Mouse (Mus musculus) heart, postnatal 0 days (tissue): ENCODE measurements around the gene Sash1. TPM values are rescaled to one million over a fixed set of nuclear protein-coding genes. Genes with fewer than 3 reads are reported as not detected.

Source experiments
- ATAC-seq: fragments of 200-750 bp; cut with Nextera tagmentation; 2 replicates; pipeline ENCODE4 v1.8.0; 2017; ENCODE audit warnings: low read depth, moderate number of reproducible peaks, moderate library complexity; ENCODE audit not compliant: insufficient read depth
- DNase-seq: peaks from one replicate; pipeline ENCODE4 v3.0.0-alpha.2; 2016; ENCODE audit warnings: low spot score
- H3K27ac ChIP-seq: fragments of 300-500 bp; sonication (generic); 2 replicates; pipeline ENCODE4 v1.5.1; 2014; ENCODE audit warnings: low read depth, mild to moderate bottlenecking
- H3K27me3 ChIP-seq: fragments of 300-500 bp; sonication (generic); 2 replicates; pipeline ENCODE4 v1.6.1; 2014; ENCODE audit warnings: low read length, mixed read lengths; ENCODE audit not compliant: control insufficient read depth, insufficient read depth
- H3K36me3 ChIP-seq: fragments of 300-500 bp; sonication (generic); replicated peaks from 2 replicates; pipeline ENCODE4 v1.6.1; 2014; ENCODE audit warnings: low read length, mixed read lengths; ENCODE audit not compliant: control insufficient read depth, insufficient read depth
- H3K4me1 ChIP-seq: fragments of 300-500 bp; sonication (generic); 2 replicates; pipeline ENCODE4 v1.6.1; 2014; ENCODE audit warnings: antibody characterized with exemption; ENCODE audit not compliant: control insufficient read depth, insufficient read depth
- H3K4me2 ChIP-seq: fragments of 300-500 bp; sonication (generic); 2 replicates; pipeline ENCODE4 v1.6.1; 2014; ENCODE audit warnings: low read depth, mild to moderate bottlenecking, low read length, moderate library complexity
- H3K4me3 ChIP-seq: fragments of 300-500 bp; sonication (generic); 2 replicates; pipeline ENCODE4 v1.5.1; 2014; ENCODE audit warnings: low read depth, low read length
- H3K9ac ChIP-seq: fragments of 300-500 bp; sonication (generic); replicated peaks from 2 replicates; pipeline ENCODE4 v1.6.1; 2014; ENCODE audit warnings: low read depth, low read length, mixed read lengths
- H3K9me3 ChIP-seq: fragments of 300-500 bp; sonication (generic); replicated peaks from 2 replicates; pipeline ENCODE4 v1.6.1; 2016; ENCODE audit warnings: low read length; ENCODE audit not compliant: control insufficient read depth
- CTCF ChIP-seq: IDR thresholded peaks from 2 replicates; pipeline ENCODE4 v1.5.1; 2016; ENCODE audit warnings: antibody characterized with exemption, control low read depth, low read depth
- EP300 ChIP-seq: IDR thresholded peaks from 2 replicates; pipeline ENCODE4 v1.6.1; 2016; ENCODE audit warnings: antibody characterized with exemption, low read depth
- WGBS: fragments of 180-500 bp; shearing (Covaris S2); extraction: QIAGEN DNeasy Blood & Tissue Kit; methylation state at CpG from one replicate; pipeline ENCODE4 v1.1.7; 2014; 5-methylcytosine and 5-hydroxymethylcytosine counted together
- polyA plus RNA-seq: library from polyadenylated mRNA; unstranded; fragments of >200 nt; fragmentation: Nextera tagmentation; extraction: Ambion mirVana; gene quantifications from 2 replicates; pipeline ENCODE4 v1.2.1, GENCODE M21; 2015
- total RNA-seq: library from RNA; depleted of rRNA; stranded (reverse); fragments of >200 nt; gene quantifications from 2 replicates; pipeline ENCODE4 v1.2.3, GENCODE M21; 2014; ENCODE audit warnings: low replicate concordance

The Sash1 gene
- total and polyA plus RNA-seq, 2 experiments from 2014 or later, result 3.9 to 18.3 TPM

- Histone ChIP-seq H3K9me3 (no peaks in the 10 kb centered on the region), H3K27ac (no peak overlapping the region), H3K4me3 (no peak overlapping the region), H3K27me3 (no peaks in the 10 kb centered on the region), H3K36me3 (no peaks in the 10 kb centered on the region), H3K4me1 (peaks cover 27% of the 10 kb centered on the region), H3K9ac (no peak overlapping the region), H3K4me2 (no peak overlapping the region)
- TF ChIP-seq CTCF (no peak), EP300 (no peak)
- WGBS, result 78% methylated on average over 4 of the region's 4 CpGs
- DNase-seq (no peak), ATAC-seq (no peak)
Observed at GRCm38 (mm10) chr10:8811261-8812039, 74.4 kb downstream of the Sash1 start.

- Histone ChIP-seq H3K27ac (no peak overlapping the region), H3K9me3 (no peaks in the 10 kb centered on the region), H3K4me1 (peaks cover 35% of the 10 kb centered on the region), H3K27me3 (no peaks in the 10 kb centered on the region), H3K9ac (no peak overlapping the region), H3K36me3 (no peaks in the 10 kb centered on the region), H3K4me2 (no peak overlapping the region), H3K4me3 (no peak overlapping the region)
- TF ChIP-seq EP300 (no peak), CTCF (no peak)
- ATAC-seq (no peak), DNase-seq (no peak)
- WGBS, result 61% methylated on average over 7 of the region's 7 CpGs
Observed at GRCm38 (mm10) chr10:8810496-8810895, 75.4 kb downstream of the Sash1 start.

- H3K9ac ChIP-seq, result no peak overlapping the region
- WGBS, result 66% methylated on average over 10 of the region's 10 CpGs
- no peak for ATAC-seq
- H3K27ac ChIP-seq, result no peak overlapping the region
- H3K36me3 ChIP-seq, result no peaks in the 10 kb centered on the region
- no peaks in the 10 kb centered on the region for H3K9me3 ChIP-seq
- H3K4me1 ChIP-seq, result peaks cover 55% of the 10 kb centered on the region
- TF ChIP-seq EP300, result no peak
- no peak for TF ChIP-seq CTCF
- DNase-seq, result no peak
- H3K4me2 ChIP-seq, result no peak overlapping the region
- H3K27me3 ChIP-seq, result no peaks in the 10 kb centered on the region
- no peak overlapping the region for H3K4me3 ChIP-seq
Observed at GRCm38 (mm10) chr10:8808383-8808782, 77.5 kb downstream of the Sash1 start.

- no peaks in the 10 kb centered on the region for H3K9me3 ChIP-seq
- H3K4me3 ChIP-seq, result no peak overlapping the region
- DNase-seq, result no peak
- H3K4me1 ChIP-seq, result peaks cover 47% of the 10 kb centered on the region
- no peaks in the 10 kb centered on the region for H3K36me3 ChIP-seq
- no peaks in the 10 kb centered on the region for H3K27me3 ChIP-seq
- ATAC-seq, result no peak
- WGBS, result 81% methylated on average over 9 of the region's 9 CpGs
- no peak overlapping the region for H3K9ac ChIP-seq
- no peak for TF ChIP-seq CTCF
- TF ChIP-seq EP300, result no peak
- H3K27ac ChIP-seq, result no peak overlapping the region
- H3K4me2 ChIP-seq, result no peak overlapping the region
Observed at GRCm38 (mm10) chr10:8807581-8807980, 78.3 kb downstream of the Sash1 start.

GRCm38 (mm10) chr10:8805402-8805801 lies 80.5 kb downstream of the Sash1 start:
- TF ChIP-seq CTCF, result no peak
- peak; percentile 45; the same call in 1 of the 2 replicates for TF ChIP-seq EP300
- peaks cover 59% of the 10 kb centered on the region for H3K4me1 ChIP-seq
- DNase-seq (peak; percentile 45), ATAC-seq (peak; percentile 59)
- H3K4me2 ChIP-seq, result no peak overlapping the region
- WGBS, result 51% methylated on average over 3 of the region's 3 CpGs
- peak overlapping the region; percentile 36; the same call in 1 of the 2 replicates for H3K27ac ChIP-seq
- H3K9ac ChIP-seq, result no peak overlapping the region
- H3K9me3 ChIP-seq, result no peaks in the 10 kb centered on the region
- H3K36me3 ChIP-seq, result no peaks in the 10 kb centered on the region
- no peak overlapping the region for H3K4me3 ChIP-seq
- no peaks in the 10 kb centered on the region for H3K27me3 ChIP-seq

- H3K9ac ChIP-seq, result no peak overlapping the region
- ATAC-seq, result peak; percentile 49; the same call in 1 of the 2 replicates
- TF ChIP-seq CTCF (no peak), EP300 (no peak)
- H3K4me2 ChIP-seq, result no peak overlapping the region
- no peak for DNase-seq
- 31% methylated on average over 8 of the region's 8 CpGs for WGBS
- peaks cover 59% of the 10 kb centered on the region for H3K4me1 ChIP-seq
- H3K27ac ChIP-seq, result peak overlapping the region; percentile 27; the same call in 1 of the 2 replicates
- no peaks in the 10 kb centered on the region for H3K36me3 ChIP-seq
- no peak overlapping the region for H3K4me3 ChIP-seq
- no peaks in the 10 kb centered on the region for H3K9me3 ChIP-seq
- no peaks in the 10 kb centered on the region for H3K27me3 ChIP-seq
Observed at GRCm38 (mm10) chr10:8804292-8804691, 81.6 kb downstream of the Sash1 start.
